In the genomic region with DNA sequence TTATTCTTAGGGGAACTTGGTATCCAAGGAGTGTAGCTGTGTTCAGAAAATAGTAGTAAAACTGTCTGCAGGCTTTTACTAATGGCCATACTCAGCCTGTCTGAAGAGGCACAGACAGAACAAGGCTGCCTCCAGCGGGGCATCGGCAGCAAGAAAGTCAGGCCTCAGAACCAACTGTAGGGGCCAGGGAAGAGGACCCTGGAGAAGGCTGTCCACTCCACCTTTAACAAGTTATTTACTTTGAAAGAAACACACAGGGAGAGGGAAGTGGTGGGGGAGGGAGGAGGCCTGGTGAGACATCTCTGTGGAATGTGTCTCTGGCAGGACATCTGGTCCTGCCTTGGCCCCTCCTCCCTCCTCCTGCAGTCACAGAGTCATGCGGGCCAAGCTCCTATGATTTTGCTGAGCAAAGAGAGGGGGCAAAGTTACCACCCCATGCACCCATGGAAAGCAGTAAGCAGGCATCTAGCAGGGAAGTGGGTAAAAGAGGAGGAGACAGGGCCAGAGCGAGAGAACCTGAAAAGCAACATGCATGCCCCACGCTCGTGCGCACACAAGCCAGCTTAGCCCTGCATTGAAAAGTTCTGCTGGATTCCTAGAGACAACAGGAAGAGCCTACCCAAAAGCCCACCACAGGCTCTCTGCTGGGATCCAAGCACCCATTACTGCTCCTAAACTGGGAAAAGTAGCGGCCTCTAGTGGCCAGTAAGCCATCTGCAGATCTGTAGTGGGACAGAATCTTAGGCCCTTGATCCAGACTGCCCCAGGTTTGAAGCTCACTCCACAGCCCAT, we compare ENCODE assay signal across 7 mouse cellular contexts. TPM values are rescaled to one million over a fixed set of nuclear protein-coding genes. Genes with fewer than 3 reads are reported as not detected.
DNase-seq lines count a peak whose midpoint lies in the region; ATAC-seq and TF ChIP-seq lines count a peak whose summit lies in the region.

No protein-coding gene starts in this region.

- no peaks in the 10 kb centered on the region for H3K27me3 ChIP-seq in hindbrain, postnatal 0 days (ENCODE audit: insufficient read depth, low read length)

- intact Hi-C loops in left cerebral cortex, postnatal 4 days (cut with DNase I): no loop called here

- H3K4me2 ChIP-seq in hindbrain, postnatal 0 days (ENCODE audit: low read depth, low read length): 0 out of 2 replicates have a peak overlapping the region, but pooled peaks have one; percentile 3

- WGBS in hindbrain, postnatal 0 days: 24% methylated on average over 7 of the region's 8 CpGs

- H3K36me3 ChIP-seq in hindbrain, postnatal 0 days (ENCODE audit: insufficient read depth, low read length): peaks cover 5% of the 10 kb centered on the region; the same call in 1 of the 2 replicates

- no peaks in the 10 kb centered on the region for H3K4me1 ChIP-seq in hindbrain, postnatal 0 days (ENCODE audit: insufficient read depth, low read length)

- no peaks in the 10 kb centered on the region for H3K9me3 ChIP-seq in hindbrain, postnatal 0 days (ENCODE audit: low read length)

- peak overlapping the region; percentile 79 for H3K27ac ChIP-seq in hindbrain, postnatal 0 days

- DNase-seq in adrenal gland, adult (ENCODE audit: inconsistent age in 2 of 2, low spot score in 1 of 2): peak; percentile 88 to 95
- DNase-seq in cerebellum, postnatal 36 days: peak; percentile 69 to 74
- peak; percentile 82 to 85 for DNase-seq in gastrocnemius, adult 8-10 months (ENCODE audit: low spot score in 2 of 2)
- peak; percentile 82 for DNase-seq in hindbrain, postnatal 0 days (ENCODE audit: low spot score)
- DNase-seq in left cerebral cortex, postnatal 4 days: peak; percentile 62
- DNase-seq in mesoderm, embryonic 11.5 days (ENCODE audit: low read depth, low spot score): peak; percentile 82
- peak; percentile 53 for DNase-seq in right cerebral cortex, postnatal 4 days

- H3K4me3 ChIP-seq in hindbrain, postnatal 0 days (ENCODE audit: low read length): no peak overlapping the region

- H3K9ac ChIP-seq in hindbrain, postnatal 0 days (replicated peaks; ENCODE audit: low read length): no peak overlapping the region

- TF ChIP-seq CTCF in hindbrain, postnatal 0 days (IDR thresholded peaks at IDR 0.05; ENCODE audit: low read depth): peak; percentile 84

- ATAC-seq in hindbrain, postnatal 0 days: peak; percentile 43; the same call in 1 of the 2 replicates

RNA-seq across cellular contexts. Expression of gene Adamtsl4, which starts 12.2 kb away (rescaled TPM):
- total RNA-seq in gastrocnemius, adult 8-10 months (2022): 10 to 100 TPM; 13.8 to 23.4 (median 18.2) TPM
- total RNA-seq in hindbrain, postnatal 0 days (2014; rRNA removed): 1.0 and 1.6 TPM in 2 replicates
- 1.4 and 2.1 TPM in 2 replicates for polyA plus RNA-seq in hindbrain, postnatal 0 days (2015; fragmentation: Nextera tagmentation; extraction: Ambion mirVana)
- total RNA-seq in left cerebral cortex, postnatal 4 days (2021): 1 to 10 TPM; 1.4 to 1.9 TPM

RNA-seq across cellular contexts. Expression of gene Mcl1, which starts 16.9 kb away (rescaled TPM):
- 100 to 1,000 TPM in 3 of 4 experiments, 10 to 100 TPM in 1; 95.7 to 113 (median 106) TPM for total RNA-seq in gastrocnemius, adult 8-10 months (2022)
- 110 and 126 TPM in 2 replicates for total RNA-seq in hindbrain, postnatal 0 days (2014; rRNA removed)
- 38.8 and 41.5 TPM in 2 replicates for polyA plus RNA-seq in hindbrain, postnatal 0 days (2015; fragmentation: Nextera tagmentation; extraction: Ambion mirVana)
- total RNA-seq in left cerebral cortex, postnatal 4 days (2021): 10 to 100 TPM; 76.4 to 80.1 TPM

RNA-seq across cellular contexts. Expression of gene Ensa, which starts 50.7 kb away (rescaled TPM):
- 100 to 1,000 TPM; 104 to 118 (median 108) TPM for total RNA-seq in gastrocnemius, adult 8-10 months (2022)
- total RNA-seq in hindbrain, postnatal 0 days (2014; rRNA removed): 84.3 and 93.8 TPM in 2 replicates
- 136 and 139 TPM in 2 replicates for polyA plus RNA-seq in hindbrain, postnatal 0 days (2015; fragmentation: Nextera tagmentation; extraction: Ambion mirVana)
- total RNA-seq in left cerebral cortex, postnatal 4 days (2021): 100 to 1,000 TPM; 135 to 145 TPM
